Mouse (Mus musculus): ENCODE data around the gene Zbtb7a.

The Zbtb7a gene

GRCm38 (mm10) chr10:81134966-81135681 is at the start of gene Zbtb7a:
Zbtb7a (plus strand) TSS chr10:81135220.
- WGBS = 4% methylated on average over 41 of the region's 41 CpGs

DNA sequence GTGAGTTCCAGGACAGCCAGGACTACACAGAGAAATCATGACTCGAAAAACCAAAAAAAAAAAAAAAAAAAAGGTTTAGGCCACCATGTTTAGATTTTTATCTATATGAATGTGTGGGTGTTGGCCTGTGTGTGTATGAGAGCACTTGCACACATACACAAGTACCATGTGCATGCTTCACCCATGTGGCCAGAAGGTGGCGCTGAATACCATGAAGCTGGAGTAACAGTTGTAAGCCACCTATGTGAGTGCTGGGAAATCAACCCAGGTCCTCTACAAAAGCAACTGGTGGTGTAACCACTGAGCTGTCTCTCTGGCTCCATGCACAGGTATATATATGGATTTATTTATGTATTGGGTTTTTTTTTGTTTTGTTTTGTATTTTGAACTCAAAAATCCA is 48.0 kb upstream of the Zbtb7a start:
- WGBS = 54% methylated on average over 2 of the region's 2 CpGs

DNA sequence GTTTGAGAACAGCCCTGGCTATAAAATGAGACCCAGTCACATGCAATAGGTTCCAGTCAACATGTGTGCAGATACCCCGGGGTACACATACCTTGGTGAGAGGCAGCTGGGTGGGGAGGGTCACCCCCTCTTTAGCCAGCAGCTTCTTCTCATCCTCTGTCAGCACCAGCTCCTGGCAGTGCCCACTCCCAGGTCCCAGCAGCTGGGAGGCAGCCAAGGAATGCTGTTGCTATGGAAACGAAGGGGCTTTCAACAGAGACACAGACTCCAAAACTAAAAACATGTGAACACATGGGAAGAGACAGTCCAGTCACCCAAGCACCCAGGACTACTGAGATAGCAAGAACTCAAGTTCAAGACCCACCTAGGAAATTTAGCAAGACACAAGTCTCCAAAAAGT is 45.8 kb upstream of the Zbtb7a start:
- WGBS = 38% methylated on average over 2 of the region's 2 CpGs

DNA sequence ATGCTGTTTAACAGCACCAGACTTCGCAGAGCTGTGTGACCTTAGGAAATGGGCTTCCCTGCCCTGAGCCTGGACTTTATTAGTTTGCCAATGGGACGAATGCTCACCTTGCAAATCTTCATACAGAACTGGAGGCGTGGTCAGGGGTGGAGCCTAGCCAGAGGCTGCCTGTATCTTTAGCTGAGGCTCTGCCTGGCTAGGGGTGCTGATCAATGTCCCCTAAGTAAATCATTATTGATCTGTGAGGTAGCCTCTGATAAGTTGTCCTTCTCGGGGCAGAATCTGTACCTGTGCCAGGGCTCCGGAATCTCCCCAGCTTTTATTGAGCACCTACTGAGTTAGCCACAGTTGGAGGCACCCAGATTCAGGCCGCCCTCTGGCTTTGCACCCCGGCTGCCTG is 44.4 kb upstream of the Zbtb7a start:
- 83% methylated on average over 7 of the region's 7 CpGs for WGBS

DNA sequence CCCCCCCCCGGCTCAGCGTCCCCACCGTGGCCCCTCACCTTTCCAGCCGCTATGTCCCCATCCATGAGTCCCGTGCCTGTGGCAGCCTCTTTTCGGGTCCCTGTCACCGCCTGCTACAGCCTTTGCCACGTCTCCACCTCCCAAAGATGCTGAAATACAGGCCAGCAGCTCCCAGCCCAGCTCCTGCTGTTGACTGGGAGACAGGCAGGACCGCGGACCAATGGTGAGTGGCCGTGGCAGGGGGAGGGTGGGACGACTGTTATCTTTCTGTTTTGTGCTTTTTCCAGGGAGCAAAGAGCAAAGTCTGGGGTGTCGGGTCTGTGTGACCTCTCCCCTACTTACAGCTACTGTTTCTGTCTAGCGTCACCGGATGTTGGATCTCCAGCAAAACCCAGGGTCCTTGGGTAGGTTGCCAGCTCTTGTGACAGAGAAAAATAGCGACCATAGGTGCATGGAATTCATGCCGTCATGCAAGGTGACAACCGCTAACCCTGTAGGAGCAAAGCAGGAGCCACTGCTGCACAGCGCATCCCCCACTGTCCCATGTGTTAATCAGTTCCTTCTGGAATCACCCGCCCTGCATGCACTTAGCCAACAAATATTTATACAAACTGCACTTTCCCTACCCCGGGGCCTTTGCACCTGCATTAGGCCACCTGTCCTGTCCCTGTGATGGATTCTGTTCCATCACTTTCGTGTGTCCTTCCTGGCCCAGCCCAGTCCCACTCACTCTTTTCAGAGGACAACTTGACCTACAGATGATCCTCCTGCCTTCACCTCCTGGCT is 42.4 kb upstream of the Zbtb7a start:
- 63% methylated on average over 22 of the region's 22 CpGs for WGBS

- WGBS = 76% methylated on average over 9 of the region's 9 CpGs
Measured at GRCm38 (mm10) chr10:81094931-81095678, 39.9 kb upstream of the Zbtb7a start.

DNA sequence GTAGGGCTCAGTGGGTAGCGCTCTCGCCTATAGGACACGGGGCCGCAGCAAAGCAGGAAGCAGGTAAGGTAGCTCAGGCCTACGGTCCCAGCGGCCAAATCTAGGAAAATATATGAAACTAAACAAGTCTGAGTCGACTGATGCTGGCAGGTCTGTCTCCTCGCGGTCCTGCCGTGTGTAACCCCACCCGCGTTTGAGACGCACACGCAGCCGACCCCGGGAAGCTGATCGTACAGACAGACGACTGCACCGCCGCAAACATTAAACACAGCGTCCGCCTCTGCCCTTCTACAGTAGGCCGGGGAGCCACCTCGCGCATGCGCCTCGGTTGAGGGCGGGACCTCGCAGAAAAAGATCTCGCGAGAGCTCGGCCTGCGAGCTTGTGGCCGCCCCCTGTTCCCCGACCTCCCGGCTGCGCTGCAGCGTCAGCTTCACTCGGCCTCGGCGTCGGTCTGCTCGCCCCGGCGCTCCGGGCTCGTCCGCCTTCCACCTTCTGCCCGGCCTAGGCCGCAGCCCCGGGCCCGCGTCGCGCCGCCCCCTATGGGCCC is 29.4 kb upstream of the Zbtb7a start, which contains the start of gene Map2k2:
TSS of gene Map2k2 (plus strand) at position 351 of the 548 bp plus-strand sequence.
- under 1% methylated on average over 56 of the region's 56 CpGs for WGBS

GRCm38 (mm10) chr10:81106113-81106721 is 28.8 kb upstream of the Zbtb7a start:
- WGBS = under 1% methylated on average over 35 of the region's 35 CpGs

- 91% methylated on average over 6 of the region's 6 CpGs for WGBS
Measured at GRCm38 (mm10) chr10:81112946-81113345, 22.1 kb upstream of the Zbtb7a start.

DNA sequence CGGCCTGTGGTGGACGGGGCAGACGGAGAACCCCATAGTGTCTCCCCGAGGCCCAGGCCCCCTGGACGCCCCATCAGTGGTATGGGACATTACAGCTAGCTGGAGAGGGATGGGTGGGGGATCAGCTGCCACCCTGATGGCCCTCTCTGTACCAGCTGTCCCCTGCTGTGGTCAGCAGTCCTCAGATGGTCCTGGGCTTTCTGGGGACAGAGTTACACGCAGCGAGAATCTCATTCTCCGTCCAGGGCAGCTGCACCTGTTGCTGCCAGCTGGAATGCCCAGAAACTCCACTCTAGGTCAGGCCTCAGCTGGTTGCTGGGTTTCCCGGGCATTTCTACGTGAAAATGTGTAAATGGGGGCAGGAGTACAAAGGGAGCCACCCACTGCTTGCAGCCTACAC is 15.4 kb upstream of the Zbtb7a start:
- WGBS = 81% methylated on average over 10 of the region's 10 CpGs

DNA sequence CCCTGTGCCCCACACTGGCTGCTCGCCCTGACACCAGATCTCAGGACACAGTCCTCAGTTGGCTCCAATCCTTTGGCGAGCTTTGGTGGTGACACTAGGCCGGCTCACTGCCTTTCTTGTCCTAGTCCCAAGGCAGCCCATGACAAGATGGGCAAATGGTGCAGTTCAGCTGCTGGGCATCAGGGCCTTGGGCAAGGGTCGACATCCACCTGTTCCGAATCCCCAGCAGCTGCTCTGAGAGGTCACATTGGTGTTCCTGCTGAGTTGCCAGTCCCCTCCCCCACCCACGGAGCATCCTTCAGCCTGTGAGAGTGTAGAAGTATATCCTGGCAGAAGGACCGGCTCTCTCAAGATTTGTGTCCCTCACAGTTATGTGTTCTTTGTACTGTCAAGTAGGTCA is 14.4 kb upstream of the Zbtb7a start:
- WGBS = 71% methylated on average over 7 of the region's 7 CpGs

DNA sequence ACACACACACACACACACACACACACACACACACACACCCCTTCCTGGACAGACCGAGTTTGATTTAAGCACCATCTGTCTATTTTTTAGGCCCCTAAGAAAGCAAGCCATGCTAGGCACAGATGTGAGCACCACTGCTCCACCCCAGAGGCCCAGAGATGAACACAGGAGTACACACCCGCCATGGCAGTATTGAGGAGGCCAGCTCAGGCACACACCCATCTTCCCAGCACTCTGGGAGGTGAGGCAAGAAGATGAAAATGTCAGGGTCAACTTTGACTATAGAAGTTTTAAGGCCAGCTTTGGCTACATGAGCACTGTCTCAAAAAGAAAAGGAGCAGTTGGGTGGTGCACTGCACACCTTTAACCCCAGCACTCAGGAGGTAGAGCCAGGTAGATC is 12.1 kb upstream of the Zbtb7a start:
- WGBS = 68% methylated on average over 2 of the region's 2 CpGs

GRCm38 (mm10) chr10:81123500-81123899 is 11.5 kb upstream of the Zbtb7a start:
- 61% methylated on average over 11 of the region's 11 CpGs for WGBS

DNA sequence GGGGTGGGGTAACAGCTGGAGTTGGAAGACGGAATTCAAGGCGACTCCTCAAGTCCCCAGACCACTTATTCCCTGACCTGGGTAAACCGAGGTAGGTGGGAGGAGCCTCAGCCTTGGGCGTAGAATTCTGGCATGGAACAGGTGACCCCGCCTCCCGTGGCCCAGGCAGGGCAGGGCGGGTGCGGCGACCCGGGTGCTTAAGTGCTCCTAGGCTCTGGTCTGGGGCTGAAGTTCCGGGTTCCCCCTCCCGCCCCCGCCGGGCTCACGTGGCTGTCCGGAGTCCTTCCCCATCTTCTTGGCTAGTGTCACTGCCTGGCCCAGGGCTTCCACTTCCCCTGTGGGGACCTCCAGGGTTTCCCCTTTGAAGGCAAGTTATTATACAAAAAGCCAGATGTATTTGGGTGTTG is 836 bp upstream of the Zbtb7a start:
- 10% methylated on average over 16 of the region's 16 CpGs for whole genome bisulfite sequencing

DNA sequence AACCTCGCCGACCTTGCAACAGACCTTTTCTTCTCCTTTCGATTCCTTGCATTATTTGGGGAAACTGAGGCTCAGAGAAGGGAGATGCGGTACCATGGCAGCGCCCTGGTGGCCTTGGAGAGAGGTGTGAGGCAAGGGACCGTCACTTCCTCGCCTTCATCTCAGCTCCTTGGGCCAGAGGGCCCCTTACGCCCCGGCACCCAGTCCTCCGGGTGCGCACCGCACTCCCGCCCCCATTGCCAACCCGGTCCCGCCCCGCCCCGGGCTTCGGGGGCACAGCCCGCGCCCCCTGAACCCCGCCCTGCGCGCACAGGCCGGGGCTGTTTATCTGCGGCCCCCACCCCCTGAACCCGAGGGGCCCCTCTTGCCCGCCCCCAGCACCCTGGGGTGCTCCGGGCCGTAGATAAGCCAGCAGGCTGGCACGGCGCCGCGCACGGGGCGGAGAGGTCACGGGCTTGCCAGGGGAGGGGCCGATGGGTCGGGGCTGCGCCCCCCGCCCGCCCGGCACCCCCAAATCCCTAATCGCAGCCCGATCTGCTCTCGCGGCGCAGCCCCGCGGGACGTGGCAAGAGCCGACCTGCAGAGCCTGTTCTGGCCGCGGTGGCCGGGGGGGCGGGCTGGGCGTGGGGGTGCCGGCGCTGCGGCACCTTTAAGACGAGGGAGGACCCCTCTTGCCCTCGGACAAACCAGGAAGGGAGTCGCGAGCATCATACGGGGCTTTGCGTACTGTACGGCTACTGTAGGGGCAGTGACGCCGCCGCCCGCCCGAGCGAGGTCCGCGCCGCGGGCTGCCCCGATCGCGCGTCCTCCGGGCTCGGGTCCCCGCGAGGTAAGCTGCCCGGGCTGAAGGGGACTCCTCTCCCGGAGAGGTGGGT is 1.0 kb downstream of the Zbtb7a start:
- 1% methylated on average over 80 of the region's 86 CpGs for WGBS

GRCm38 (mm10) chr10:81136706-81137231 is 1.7 kb downstream of the Zbtb7a start:
- under 1% methylated on average over 49 of the region's 50 CpGs for WGBS

DNA sequence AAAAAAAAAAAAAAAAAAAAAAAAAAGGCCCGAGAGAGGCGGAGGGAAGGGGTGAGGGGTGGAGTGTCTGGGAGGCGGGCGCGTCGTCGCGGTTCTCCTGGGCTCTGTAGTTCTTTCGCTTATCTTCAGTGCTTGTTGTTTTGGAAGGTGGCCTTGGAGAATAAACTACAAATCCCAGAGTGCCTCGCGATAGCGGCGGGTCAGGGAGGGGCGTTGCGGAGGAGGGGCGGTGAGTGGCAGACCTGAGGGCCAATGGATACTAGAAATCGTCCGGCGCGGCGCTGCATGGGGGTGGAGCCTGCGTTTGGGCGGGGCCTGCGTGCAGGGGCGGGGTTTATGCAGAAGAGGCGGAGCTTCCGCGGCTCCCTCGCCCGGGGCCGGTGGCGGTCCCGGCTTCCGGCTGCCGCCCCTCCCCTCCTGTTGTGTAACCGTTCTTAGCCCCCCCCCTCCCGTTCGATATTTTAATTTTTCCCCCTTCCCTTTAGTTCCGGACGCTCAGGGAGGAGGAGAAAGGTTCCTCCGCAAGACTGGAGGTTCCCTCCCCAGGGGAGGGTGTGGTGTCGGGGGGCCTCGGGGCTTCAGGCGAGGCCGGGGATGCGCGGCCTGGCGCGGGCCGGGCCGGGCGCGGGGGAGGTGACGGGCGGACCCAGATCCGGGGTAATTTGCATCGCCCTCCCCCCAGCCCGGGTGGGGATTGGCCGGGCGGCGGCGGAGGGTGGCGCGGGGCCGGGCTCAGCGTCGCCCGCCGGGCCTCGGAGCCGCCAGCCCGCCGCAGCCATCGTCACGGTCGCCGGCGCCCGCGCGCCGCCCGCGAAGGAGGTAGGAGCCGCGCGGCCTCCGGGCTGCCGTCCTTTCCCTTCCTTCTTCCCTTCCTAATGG is 2.5 kb downstream of the Zbtb7a start:
- WGBS = under 1% methylated on average over 86 of the region's 89 CpGs

- 2% methylated on average over 23 of the region's 24 CpGs for WGBS
Measured at GRCm38 (mm10) chr10:81138131-81138782, 3.2 kb downstream of the Zbtb7a start.
